Mouse (Mus musculus) heart, postnatal 0 days (tissue): ENCODE measurements at regions not wholly inside any gene's neighbourhood (a gene's known extent, or its start where the extent isn't known, plus 50 kb on each side); places are given as distances from the start of the nearest gene placed in this dataset.

Experiments
- ATAC-seq: fragments of 200-750 bp; cut with Nextera tagmentation; 2 replicates; pipeline ENCODE4 v1.8.0; 2017; ENCODE audit warnings: low read depth, moderate number of reproducible peaks, moderate library complexity; ENCODE audit not compliant: insufficient read depth
- DNase-seq: peaks from one replicate; pipeline ENCODE4 v3.0.0-alpha.2; 2016; ENCODE audit warnings: low spot score
- H3K27ac ChIP-seq: fragments of 300-500 bp; sonication (generic); 2 replicates; pipeline ENCODE4 v1.5.1; 2014; ENCODE audit warnings: low read depth, mild to moderate bottlenecking
- H3K27me3 ChIP-seq: fragments of 300-500 bp; sonication (generic); 2 replicates; pipeline ENCODE4 v1.6.1; 2014; ENCODE audit warnings: low read length, mixed read lengths; ENCODE audit not compliant: control insufficient read depth, insufficient read depth
- H3K36me3 ChIP-seq: fragments of 300-500 bp; sonication (generic); replicated peaks from 2 replicates; pipeline ENCODE4 v1.6.1; 2014; ENCODE audit warnings: low read length, mixed read lengths; ENCODE audit not compliant: control insufficient read depth, insufficient read depth
- H3K4me1 ChIP-seq: fragments of 300-500 bp; sonication (generic); 2 replicates; pipeline ENCODE4 v1.6.1; 2014; ENCODE audit warnings: antibody characterized with exemption; ENCODE audit not compliant: control insufficient read depth, insufficient read depth
- H3K4me2 ChIP-seq: fragments of 300-500 bp; sonication (generic); 2 replicates; pipeline ENCODE4 v1.6.1; 2014; ENCODE audit warnings: low read depth, mild to moderate bottlenecking, low read length, moderate library complexity
- H3K4me3 ChIP-seq: fragments of 300-500 bp; sonication (generic); 2 replicates; pipeline ENCODE4 v1.5.1; 2014; ENCODE audit warnings: low read depth, low read length
- H3K9ac ChIP-seq: fragments of 300-500 bp; sonication (generic); replicated peaks from 2 replicates; pipeline ENCODE4 v1.6.1; 2014; ENCODE audit warnings: low read depth, low read length, mixed read lengths
- H3K9me3 ChIP-seq: fragments of 300-500 bp; sonication (generic); replicated peaks from 2 replicates; pipeline ENCODE4 v1.6.1; 2016; ENCODE audit warnings: low read length; ENCODE audit not compliant: control insufficient read depth
- CTCF ChIP-seq: IDR thresholded peaks from 2 replicates; pipeline ENCODE4 v1.5.1; 2016; ENCODE audit warnings: antibody characterized with exemption, control low read depth, low read depth
- EP300 ChIP-seq: IDR thresholded peaks from 2 replicates; pipeline ENCODE4 v1.6.1; 2016; ENCODE audit warnings: antibody characterized with exemption, low read depth
- WGBS: fragments of 180-500 bp; shearing (Covaris S2); extraction: QIAGEN DNeasy Blood & Tissue Kit; methylation state at CpG from one replicate; pipeline ENCODE4 v1.1.7; 2014; 5-methylcytosine and 5-hydroxymethylcytosine counted together

DNA sequence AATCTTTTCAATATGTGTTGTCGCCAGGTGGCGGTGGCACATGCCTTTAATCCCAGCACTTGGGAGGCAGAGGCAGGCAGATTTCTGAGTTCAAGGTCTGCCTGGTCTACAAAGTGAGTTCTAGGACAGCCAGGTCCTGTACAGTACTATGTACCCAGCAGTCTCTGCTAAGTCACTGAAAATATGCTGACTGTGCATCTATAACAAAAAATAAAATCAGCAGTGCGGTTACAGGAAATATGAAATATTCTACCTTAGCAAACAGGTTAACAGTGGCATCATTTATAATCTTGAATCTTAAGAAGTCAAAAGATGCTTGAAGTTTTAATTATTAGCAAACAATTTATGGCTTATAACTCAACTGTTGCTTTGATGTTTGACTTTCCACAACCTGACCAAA is 265.5 kb downstream of the Epha7 start:
- 95% methylated on average over 3 of the region's 3 CpGs for WGBS
- no peak overlapping the region for H3K4me3 ChIP-seq
- ATAC-seq (no peak), DNase-seq (no peak)
- H3K36me3 ChIP-seq = no peaks in the 10 kb centered on the region
- H3K27me3 ChIP-seq = no peaks in the 10 kb centered on the region
- TF ChIP-seq CTCF (no peak), EP300 (no peak)
- no peak overlapping the region for H3K9ac ChIP-seq
- H3K9me3 ChIP-seq = no peaks in the 10 kb centered on the region
- H3K4me2 ChIP-seq = no peak overlapping the region
- H3K27ac ChIP-seq = no peak overlapping the region
- no peaks in the 10 kb centered on the region for H3K4me1 ChIP-seq

DNA sequence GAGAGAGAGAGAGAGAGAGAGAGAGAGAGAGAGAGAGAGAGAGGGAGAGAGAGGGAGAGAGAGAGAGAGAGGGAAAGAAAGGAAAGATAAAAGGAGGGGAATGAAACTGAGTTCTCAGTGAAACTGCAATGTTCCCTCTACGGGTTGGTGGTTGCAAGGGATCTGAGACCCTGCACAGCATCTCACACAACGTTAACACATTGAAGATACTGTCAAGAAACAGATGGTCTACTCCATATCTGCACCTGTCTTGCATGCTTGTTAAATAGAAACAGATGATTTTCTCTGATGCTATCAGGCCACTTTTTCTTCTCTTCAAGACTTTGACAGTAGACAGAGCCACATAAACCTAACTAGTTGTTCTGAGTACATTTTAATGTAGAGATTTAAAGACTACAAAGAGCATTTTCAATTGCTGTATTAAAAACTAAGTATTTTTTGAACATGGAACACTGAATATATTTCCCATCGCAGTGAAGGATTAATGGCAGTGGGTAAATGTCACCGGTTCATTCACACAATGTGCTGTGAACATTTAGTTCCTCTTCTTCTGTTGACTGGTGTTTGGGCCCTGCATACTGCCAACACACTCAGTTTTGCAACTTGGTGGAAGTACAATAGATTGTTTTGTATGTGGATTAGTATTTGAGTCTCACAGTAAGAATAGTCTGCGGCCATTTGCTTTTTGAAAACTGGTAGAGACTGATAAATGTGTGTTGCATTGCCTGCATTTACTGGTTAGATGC is 270.8 kb downstream of the Epha7 start:
- H3K27ac ChIP-seq = no peak overlapping the region
- H3K36me3 ChIP-seq = no peaks in the 10 kb centered on the region
- ATAC-seq (no peak), DNase-seq (no peak)
- no peaks in the 10 kb centered on the region for H3K4me1 ChIP-seq
- H3K27me3 ChIP-seq = no peaks in the 10 kb centered on the region
- H3K9me3 ChIP-seq = no peaks in the 10 kb centered on the region
- 63% methylated on average over 5 of the region's 5 CpGs for WGBS
- no peak overlapping the region for H3K4me3 ChIP-seq
- no peak overlapping the region for H3K9ac ChIP-seq
- TF ChIP-seq CTCF = no peak
- TF ChIP-seq EP300 = no peak
- H3K4me2 ChIP-seq = no peak overlapping the region

DNA sequence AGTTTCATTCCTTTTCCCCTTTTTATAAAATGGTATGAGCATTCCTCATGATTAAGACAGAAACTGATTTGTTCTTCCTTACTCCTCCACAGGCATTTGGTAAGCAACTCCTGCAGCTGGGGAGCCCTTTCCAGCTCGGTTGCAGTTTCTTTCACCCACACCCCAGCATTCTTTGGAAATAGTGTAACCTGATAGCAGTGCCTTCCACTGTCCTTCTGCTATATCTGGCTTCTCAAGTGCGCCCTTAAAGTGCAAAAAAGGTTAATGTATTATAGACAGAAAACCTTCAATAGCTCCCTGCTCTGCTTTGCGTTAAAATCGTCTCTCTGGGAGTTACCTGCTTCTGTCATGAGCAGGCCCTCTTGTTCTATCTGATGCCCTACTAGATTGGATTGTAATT is 278.0 kb downstream of the Epha7 start:
- WGBS = 20% methylated on average over 4 of the region's 4 CpGs
- H3K4me2 ChIP-seq = peak overlapping the region; percentile 19; the same call in 1 of the 2 replicates
- H3K27ac ChIP-seq = no peak overlapping the region
- H3K4me1 ChIP-seq = peaks cover 18% of the 10 kb centered on the region; the same call in 1 of the 2 replicates
- peaks cover 4% of the 10 kb centered on the region; the same call in 1 of the 2 replicates for H3K27me3 ChIP-seq
- H3K36me3 ChIP-seq = no peaks in the 10 kb centered on the region
- DNase-seq (no peak), ATAC-seq (no peak)
- H3K4me3 ChIP-seq = no peak overlapping the region
- no peak overlapping the region for H3K9ac ChIP-seq
- no peak for TF ChIP-seq CTCF
- TF ChIP-seq EP300 = no peak
- no peaks in the 10 kb centered on the region for H3K9me3 ChIP-seq

DNA sequence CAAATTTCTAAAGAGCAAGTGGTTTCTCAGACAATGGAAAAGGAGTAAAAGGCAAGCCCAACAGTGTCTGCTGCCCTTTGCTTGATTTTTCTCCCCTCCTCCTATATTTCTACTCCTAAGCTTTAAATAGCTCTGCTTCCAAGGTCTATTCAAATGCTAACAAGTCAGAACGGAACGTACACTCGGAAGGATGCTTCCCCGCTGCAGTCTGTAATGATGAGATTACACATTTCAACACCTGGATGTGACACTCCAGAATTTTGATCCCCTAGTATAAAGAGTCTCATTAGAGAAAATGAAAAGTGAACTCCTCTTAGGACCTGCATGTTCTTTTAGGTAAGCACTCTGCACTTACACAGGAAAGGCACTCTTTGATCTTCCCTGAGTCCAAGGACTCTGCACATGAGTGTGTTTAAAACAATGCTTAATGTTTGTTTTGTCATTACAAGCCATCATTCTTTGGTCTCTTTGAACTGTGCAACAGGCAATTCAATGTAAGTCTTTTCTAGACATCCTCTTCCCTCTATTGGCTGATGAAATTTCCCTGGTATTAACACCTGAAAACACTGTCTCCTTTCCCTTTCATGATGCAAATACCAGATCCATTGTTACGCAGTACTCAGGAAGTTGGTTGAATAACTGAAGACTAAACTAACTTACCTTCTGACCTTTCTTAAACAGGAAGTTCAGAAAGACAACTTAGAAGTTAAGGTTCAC is 278.7 kb downstream of the Epha7 start:
- no peaks in the 10 kb centered on the region for H3K9me3 ChIP-seq
- 29% methylated on average over 5 of the region's 5 CpGs for WGBS
- peak overlapping the region; percentile 19; the same call in 1 of the 2 replicates for H3K4me2 ChIP-seq
- H3K27me3 ChIP-seq = peaks cover 4% of the 10 kb centered on the region; the same call in 1 of the 2 replicates
- H3K4me1 ChIP-seq = peaks cover 18% of the 10 kb centered on the region; the same call in 1 of the 2 replicates
- no peak overlapping the region for H3K9ac ChIP-seq
- no peak overlapping the region for H3K27ac ChIP-seq
- peak; percentile 49 for ATAC-seq
- H3K4me3 ChIP-seq = no peak overlapping the region
- peak; percentile 42 for DNase-seq
- TF ChIP-seq CTCF (no peak), EP300 (no peak)
- H3K36me3 ChIP-seq = no peaks in the 10 kb centered on the region

DNA sequence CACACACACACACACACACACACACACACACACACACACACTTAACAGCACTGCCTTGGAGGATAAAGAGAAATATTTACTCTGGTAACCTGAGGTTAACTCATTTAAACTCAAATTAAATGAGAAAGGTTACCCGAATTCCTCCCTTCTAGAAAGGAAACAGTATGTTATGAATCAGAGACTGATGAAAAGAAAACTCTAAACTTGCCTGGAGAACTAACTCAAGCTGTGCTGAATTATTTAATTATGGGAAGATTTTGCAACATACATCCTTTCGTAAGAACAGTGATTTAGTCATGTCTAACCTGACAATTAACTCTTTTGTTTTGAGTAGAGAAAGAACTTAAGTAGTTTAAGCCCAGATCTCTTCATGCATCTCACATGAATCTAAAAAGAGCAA is 289.4 kb downstream of the Epha7 start:
- TF ChIP-seq CTCF (no peak), EP300 (no peak)
- H3K36me3 ChIP-seq = no peaks in the 10 kb centered on the region
- no peaks in the 10 kb centered on the region for H3K27me3 ChIP-seq
- WGBS = 79% methylated on average over 2 of the region's 2 CpGs
- no peak overlapping the region for H3K9ac ChIP-seq
- no peak for DNase-seq
- H3K27ac ChIP-seq = no peak overlapping the region
- H3K4me3 ChIP-seq = no peak overlapping the region
- no peak overlapping the region for H3K4me2 ChIP-seq
- ATAC-seq = no peak
- no peaks in the 10 kb centered on the region for H3K4me1 ChIP-seq
- H3K9me3 ChIP-seq = no peaks in the 10 kb centered on the region
